ENCODE assay signal across 24 mouse cellular contexts in genomic region chr10:128256328-128256727, GRCm38 (mm10). TPM values are rescaled to one million over a fixed set of nuclear protein-coding genes. Genes with fewer than 3 reads are reported as not detected.
DNase-seq lines count a peak whose midpoint lies in the region; ATAC-seq and TF ChIP-seq lines count a peak whose summit lies in the region.
"Had no signal": no experiment of that assay in that cellular context is flagged by ENCODE, and none has a peak within 500 bp of the region (broad histone marks: within the 10 kb centered on the region; RNA-seq: fewer than 3 reads in every experiment).

No protein-coding gene starts in this region.

- TF ChIP-seq RAD21 in CH12.LX (IDR thresholded peaks at IDR 0.05; ENCODE audit: low read depth, low read length) = no peak; the same call in 1 of the 2 replicates

- TF ChIP-seq EP300 in CH12.LX (IDR thresholded peaks at IDR 0.05; ENCODE audit: low read length) = peak; percentile 64

- in situ Hi-C loops in CH12.LX (cut with MboI; ENCODE audit: low pct_ligation_motif_present, low pct_unique_long_range_greater_than_20kb, low sequenced_read_pairs) = no loop called here

- H3K79me2 ChIP-seq in CH12.LX (replicated peaks; ENCODE audit: control insufficient read depth, extremely low read depth, insufficient read depth, poor library complexity, severe bottlenecking) (no peaks in the 10 kb centered on the region), myocyte (ENCODE audit: control insufficient read depth, insufficient read depth) (no peaks in the 10 kb centered on the region)

- H3K36me3 ChIP-seq in CH12.LX (replicated peaks in 1 of 2; ENCODE audit: control insufficient read depth in 1 of 2, insufficient read depth in 1 of 2, low read length in 1 of 2) (peaks cover 13 to 32% of the 10 kb centered on the region in 2 experiments), myocyte (ENCODE audit: control insufficient read depth, insufficient read depth) (no peaks in the 10 kb centered on the region)

- H3K9me3 ChIP-seq in CH12.LX (replicated peaks; ENCODE audit: low read length) = no peaks in the 10 kb centered on the region
- H3K9me3 ChIP-seq: embryonic facial prominence, embryonic 13.5 days; forebrain, embryonic 12.5 days; heart, embryonic 10.5 days; hindbrain, embryonic 10.5 days had no signal

- TF ChIP-seq CTCF in CH12.LX (conservative IDR thresholded peaks at IDR 0.05 in 1 of 2, IDR thresholded peaks at IDR 0.05 in 1 of 2; ENCODE audit: low read depth in 2 of 2, low read length in 2 of 2) = no peak

- no peak overlapping the region for H3K27ac ChIP-seq in CH12.LX (ENCODE audit: insufficient read depth, low read depth)
- H3K27ac ChIP-seq: embryonic facial prominence, embryonic 13.5 days; forebrain, embryonic 12.5 days; heart, embryonic 10.5 days; hindbrain, embryonic 10.5 days; hindbrain, embryonic 14.5 days had no signal

- H3K4me2 ChIP-seq in CH12.LX (ENCODE audit: insufficient read depth, low read depth, poor library complexity, severe bottlenecking) (0 out of 2 replicates have a peak overlapping the region, but pooled peaks have one; percentile 1), myocyte (ENCODE audit: low read depth) (peak overlapping the region; percentile 56)
- H3K4me2 ChIP-seq: embryonic facial prominence, embryonic 13.5 days; forebrain, embryonic 12.5 days; hindbrain, embryonic 14.5 days had no signal

- peaks cover 23 to 47% of the 10 kb centered on the region in 2 experiments for H3K4me1 ChIP-seq in CH12.LX (ENCODE audit: control insufficient read depth in 1 of 2, insufficient read depth in 2 of 2)
- H3K4me1 ChIP-seq: embryonic facial prominence, embryonic 13.5 days; forebrain, embryonic 12.5 days; heart, embryonic 10.5 days; hindbrain, embryonic 10.5 days had no signal

- ATAC-seq in CD4-positive, CD25-positive, alpha-beta regulatory T cell, adult 4 months = no peak
- no peak for ATAC-seq in inflammation-experienced regulatory T-cells, adult 6 months
- ATAC-seq: forebrain, embryonic 16.5 days; intestine, embryonic 16.5 days had no signal

- DNase-seq in 3134 (ENCODE audit: extremely low read depth, insufficient read length, low spot score) (peak; percentile 76), 3T3-L1 (ENCODE audit: low read depth, low spot score) (peak; percentile 92), CH12.LX (ENCODE audit: extremely low read depth) (peak; percentile 74)
- no peak for DNase-seq in thymus, postnatal 36 days
- DNase-seq: adrenal gland, postnatal 14 days; cerebellum, adult 18-20 months; cerebellum, adult 9-11 months; cerebellum, postnatal 36 days; gastrocnemius, postnatal 10 days; heart, adult 18-20 months had no signal

- no peak overlapping the region for H3ac ChIP-seq in myocyte (ENCODE audit: control insufficient read depth, insufficient read length)

- TF ChIP-seq POLR2A in CH12.LX (IDR thresholded peaks at IDR 0.05; ENCODE audit: low read depth, low read length) (no peak), myocyte (IDR thresholded peaks at IDR 0.05; ENCODE audit: insufficient read length, low read depth) (no peak)

- H3K9ac ChIP-seq in CH12.LX (ENCODE audit: insufficient read depth, low read depth) = peak overlapping the region; percentile 23; the same call in 1 of the 2 replicates
- H3K9ac ChIP-seq: embryonic facial prominence, embryonic 13.5 days; forebrain, embryonic 12.5 days; hindbrain, embryonic 14.5 days had no signal

- peak overlapping the region in 1 of 3 experiments; percentile 3 for H3K4me3 ChIP-seq in CH12.LX (replicated peaks in 1 of 3; ENCODE audit: low read depth in 2 of 3, low read length in 2 of 3, poor library complexity in 1 of 3)
- H3K4me3 ChIP-seq in myocyte = no peak overlapping the region
- H3K4me3 ChIP-seq: embryonic facial prominence, embryonic 13.5 days; forebrain, embryonic 12.5 days; heart, embryonic 10.5 days; hindbrain, embryonic 10.5 days had no signal

- H3K27me3 ChIP-seq in CH12.LX (replicated peaks) (no peaks in the 10 kb centered on the region), myocyte (ENCODE audit: control insufficient read depth, insufficient read depth, insufficient read length) (no peaks in the 10 kb centered on the region)
- H3K27me3 ChIP-seq: embryonic facial prominence, embryonic 13.5 days; forebrain, embryonic 12.5 days had no signal

- dilution Hi-C loops in CH12.LX (cut with MboI; ENCODE audit: extremely low pct_ligation_motif_present, extremely low pct_unique_long_range_greater_than_20kb, low sequenced_read_pairs) = no loop called here

TF ChIP-seq in CH12.LX, 34 proteins besides CTCF, POLR2A, EP300 and RAD21 (continues in another document):
- peak; percentile 84; the same call in 1 of the 2 replicates for TF ChIP-seq MXI1 (IDR thresholded peaks at IDR 0.05; ENCODE audit: low read depth, low read length)
- TF ChIP-seq NELFE (IDR thresholded peaks at IDR 0.05; ENCODE audit: low read depth, low read length) = no peak
- TF ChIP-seq CHD2 (IDR thresholded peaks at IDR 0.05; ENCODE audit: low read length) = peak; percentile 55; the same call in 1 of the 2 replicates
- no peak for TF ChIP-seq MAZ (IDR thresholded peaks at IDR 0.05; ENCODE audit: low read depth, low read length)
- no peak for TF ChIP-seq ZMIZ1 (IDR thresholded peaks at IDR 0.05; ENCODE audit: low read depth, low read length)
- TF ChIP-seq TCF12 (IDR thresholded peaks at IDR 0.05; ENCODE audit: low read depth, low read length) = peak; percentile 56; the same call in 1 of the 2 replicates
- TF ChIP-seq MYC (IDR thresholded peaks at IDR 0.05; ENCODE audit: low read depth, low read length) = peak; percentile 85
- TF ChIP-seq ETS1 (conservative IDR thresholded peaks at IDR 0.05; ENCODE audit: low read depth, low read length) = peak; percentile 94
- peak; percentile 66 for TF ChIP-seq IRF4 (IDR thresholded peaks at IDR 0.05; ENCODE audit: low read depth, low read length)
- TF ChIP-seq NRF1 (IDR thresholded peaks at IDR 0.05; ENCODE audit: low read depth, low read length) = no peak
- no peak for TF ChIP-seq KAT2A (IDR thresholded peaks at IDR 0.05; ENCODE audit: insufficient replicate concordance, low read length)
- peak; percentile 59 for TF ChIP-seq JUN (IDR thresholded peaks at IDR 0.05; ENCODE audit: insufficient read depth, low read depth, low read length)

TF ChIP-seq in myocyte, 11 proteins besides CTCF, POLR2A, EP300 and RAD21:
- no peak for TF ChIP-seq SRF (IDR thresholded peaks at IDR 0.05; ENCODE audit: control insufficient read depth, insufficient read length, low read depth)
- TF ChIP-seq MYOD1 (IDR thresholded peaks at IDR 0.05; ENCODE audit: control insufficient read depth in 1 of 3, insufficient read length in 2 of 3, low read depth in 2 of 3) = no peak
- no peak for TF ChIP-seq MAX (IDR thresholded peaks at IDR 0.05; ENCODE audit: low read depth)
- TF ChIP-seq CEBPB (IDR thresholded peaks at IDR 0.05; ENCODE audit: insufficient read depth, poor library complexity, severe bottlenecking) = no peak
- no peak for TF ChIP-seq TCF3 (IDR thresholded peaks at IDR 0.05; ENCODE audit: insufficient read length, low read depth)
- no peak for TF ChIP-seq E2F4 (IDR thresholded peaks at IDR 0.05; ENCODE audit: insufficient read depth)

RNA-seq across cellular contexts. Expression of gene Apon, which starts 2.4 kb away (rescaled TPM):
- total RNA-seq in CH12.LX (2012; rRNA removed) = 0.30 and 0.80 TPM in 2 replicates
- total RNA-seq in CH12.LX (2014; rRNA removed) = 0.62 and 1.2 TPM in 2 replicates
- 0.80 and 1.7 TPM in 2 replicates for polyA plus RNA-seq in CH12.LX (2012; ENCODE audit: insufficient read length, low read depth)
- 0.06 TPM for polyA plus RNA-seq in myocyte (2012; fragmentation: generic; extraction: Trizol)
- polyA plus RNA-seq in CD4-positive, CD25-positive, alpha-beta regulatory T cell, adult 4 months (2017; shearing (Covaris generic)) = not detected
- under 1 TPM in 1 of 3 experiments, not detected in 2; 0.34 TPM for polyA plus RNA-seq in inflammation-experienced regulatory T-cells, adult 6 months (2017; shearing (Covaris generic))
- total RNA-seq: heart, adult 18-20 months had no signal
- polyA plus RNA-seq: forebrain, embryonic 16.5 days; frontal cortex, adult 2 months; heart, embryonic 16.5 days had no signal

RNA-seq across cellular contexts. Expression of gene Apof, which starts 12.1 kb away (rescaled TPM):
- 1.0 and 1.3 TPM in 2 replicates for total RNA-seq in CH12.LX (2012; rRNA removed)
- total RNA-seq in CH12.LX (2014; rRNA removed) = 0.63 and 0.66 TPM in 2 replicates
- polyA plus RNA-seq in CH12.LX (2012; ENCODE audit: insufficient read length, low read depth) = 0.99 and 1.1 TPM in 2 replicates
- polyA plus RNA-seq in myocyte (2012; fragmentation: generic; extraction: Trizol) = not detected
- not detected for polyA plus RNA-seq in CD4-positive, CD25-positive, alpha-beta regulatory T cell, adult 4 months (2017; shearing (Covaris generic))
- polyA plus RNA-seq in inflammation-experienced regulatory T-cells, adult 6 months (2017; shearing (Covaris generic)) = not detected
- total RNA-seq: heart, adult 18-20 months; heart, postnatal 25 days had no signal
- polyA plus RNA-seq: embryonic facial prominence, embryonic 13.5 days; forebrain, embryonic 12.5 days; forebrain, embryonic 16.5 days; hindbrain, embryonic 10.5 days; hindbrain, embryonic 14.5 days had no signal

RNA-seq across cellular contexts. Expression of gene Stat2, which starts 14.0 kb away (rescaled TPM):
- total RNA-seq in CH12.LX (2012; rRNA removed) (12.5 and 14.6 TPM in 2 replicates), CH12.LX (2014; rRNA removed) (2.7 and 3.3 TPM in 2 replicates)
- polyA plus RNA-seq in CH12.LX (2012; ENCODE audit: insufficient read length, low read depth) (11.6 and 12.5 TPM in 2 replicates), myocyte (2012; fragmentation: generic; extraction: Trizol) (7.5 TPM)
- polyA plus RNA-seq in CD4-positive, CD25-positive, alpha-beta regulatory T cell, adult 4 months (2017; shearing (Covaris generic)) = 10 to 100 TPM; 58.1 to 92.7 TPM
- polyA plus RNA-seq in inflammation-experienced regulatory T-cells, adult 6 months (2017; shearing (Covaris generic)) = 10 to 100 TPM; 46.5 to 69.6 (median 52.5) TPM

RNA-seq across cellular contexts. Expression of gene Timeless, which starts 24.5 kb away (rescaled TPM):
- 47.2 and 51.5 TPM in 2 replicates for total RNA-seq in CH12.LX (2012; rRNA removed)
- total RNA-seq in CH12.LX (2014; rRNA removed) = 31.7 and 38.6 TPM in 2 replicates
- polyA plus RNA-seq in CH12.LX (2012; ENCODE audit: insufficient read length, low read depth) = 65.9 and 80.3 TPM in 2 replicates
- 4.9 TPM for polyA plus RNA-seq in myocyte (2012; fragmentation: generic; extraction: Trizol)
- polyA plus RNA-seq in CD4-positive, CD25-positive, alpha-beta regulatory T cell, adult 4 months (2017; shearing (Covaris generic)) = 10 to 100 TPM; 28.0 to 42.5 TPM
- polyA plus RNA-seq in inflammation-experienced regulatory T-cells, adult 6 months (2017; shearing (Covaris generic)) = 10 to 100 TPM; 23.2 to 45.9 (median 27.2) TPM

RNA-seq across cellular contexts. Expression of gene Mip, which starts 30.7 kb away (rescaled TPM):
- total RNA-seq in CH12.LX (2012; rRNA removed) (not detected in 2 replicates), CH12.LX (2014; rRNA removed) (not detected in 2 replicates)
- polyA plus RNA-seq in CH12.LX (2012; ENCODE audit: insufficient read length, low read depth) (not detected in 2 replicates), myocyte (2012; fragmentation: generic; extraction: Trizol) (not detected)
- polyA plus RNA-seq in CD4-positive, CD25-positive, alpha-beta regulatory T cell, adult 4 months (2017; shearing (Covaris generic)) = not detected
- polyA plus RNA-seq in inflammation-experienced regulatory T-cells, adult 6 months (2017; shearing (Covaris generic)) = not detected
- total RNA-seq: adrenal gland, postnatal 14 days; gastrocnemius, postnatal 10 days; gastrocnemius, postnatal 4 days; heart, adult 18-20 months; heart, postnatal 25 days had no signal
- polyA plus RNA-seq: forebrain, embryonic 16.5 days; frontal cortex, adult 2 months; heart, embryonic 10.5 days; heart, embryonic 16.5 days had no signal

Comparison
In these comparisons a context has a peak if more than half of its experiments do, and no peak if none do; other contexts are left out.
1. DNase-seq: peak in 3134 (single experiment), 3T3-L1 (single experiment) and CH12.LX (single experiment); none in thymus, postnatal 36 days (0 of 2).